ENCODE assay signal across 25 mouse cellular contexts in the genomic region with DNA sequence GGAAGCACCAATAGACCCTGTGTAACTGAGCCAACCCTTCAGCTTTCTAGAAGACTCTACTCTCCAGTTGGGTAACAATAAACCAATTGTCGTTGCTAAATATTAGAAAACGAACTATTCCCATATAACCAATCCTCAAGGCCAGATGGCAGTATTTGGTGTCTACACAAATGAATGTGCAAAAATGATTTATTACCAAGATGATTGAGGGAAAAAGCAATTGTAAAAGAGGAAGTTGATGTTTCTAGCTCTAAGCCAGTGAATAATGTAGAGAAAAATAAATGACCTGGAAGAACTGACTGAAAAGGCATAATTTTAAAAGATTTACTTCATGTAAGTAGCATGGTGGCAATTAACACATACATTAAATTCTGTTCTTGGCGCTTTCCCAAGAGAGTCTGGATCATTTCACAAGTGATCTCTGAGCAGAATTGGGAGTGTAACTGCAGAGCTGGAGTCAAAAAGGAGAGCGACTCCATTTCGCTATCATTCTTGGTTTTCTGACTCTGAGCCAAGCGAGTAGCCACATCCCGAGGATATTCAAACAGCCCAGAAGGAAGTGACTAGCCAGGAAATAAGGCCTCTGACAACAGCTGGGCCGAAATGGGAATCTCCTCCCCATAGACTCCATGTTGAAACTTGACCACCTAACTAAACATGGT. TPM values are rescaled to one million over a fixed set of nuclear protein-coding genes. Genes with fewer than 3 reads are reported as not detected.
DNase-seq lines count a peak whose midpoint lies in the region; ATAC-seq and TF ChIP-seq lines count a peak whose summit lies in the region.
"Had no signal": no experiment of that assay in that cellular context is flagged by ENCODE, and none has a peak within 500 bp of the region (broad histone marks: within the 10 kb centered on the region; RNA-seq: fewer than 3 reads in every experiment).

No protein-coding gene starts in this region.

- DNase-seq in forebrain, embryonic 14.5 days (ENCODE audit: low spot score), result peak; percentile 20
- DNase-seq in lung, embryonic 14.5 days, result peak; percentile 51
- no peak for DNase-seq in lung, postnatal 10 days
- peak; percentile 23 for DNase-seq in brain, embryonic 14.5 days (ENCODE audit: low read depth)
- no peak for DNase-seq in left cerebral cortex, adult 9 months (ENCODE audit: low spot score in 2 of 2)
- DNase-seq in liver, embryonic 11.5 days (ENCODE audit: low spot score), result no peak
- DNase-seq: adrenal gland, adult 2 months; adrenal gland, postnatal 36 days; B cell, adult 2 months; cerebellum, adult 11 months; cerebellum, adult 8-10 months; cerebellum, postnatal 36 days; gastrocnemius, postnatal 36 days; heart, adult 11 months; heart, postnatal 36 days; kidney, adult 8-10 months had no signal

- H3K9ac ChIP-seq in forebrain, embryonic 14.5 days (ENCODE audit: low read length), result no peak overlapping the region
- H3K9ac ChIP-seq in forebrain, embryonic 12.5 days, result no peak overlapping the region
- no peak overlapping the region for H3K9ac ChIP-seq in lung, embryonic 14.5 days
- no peak overlapping the region for H3K9ac ChIP-seq in liver, embryonic 11.5 days (ENCODE audit: low read depth, low read length)
- H3K9ac ChIP-seq: embryonic facial prominence, embryonic 13.5 days; forebrain, embryonic 15.5 days; heart, embryonic 13.5 days; hindbrain, embryonic 12.5 days had no signal

- H3K27me3 ChIP-seq in forebrain, embryonic 14.5 days (replicated peaks; ENCODE audit: control insufficient read depth, insufficient read depth, low read length), result peaks cover 3% of the 10 kb centered on the region; the same call in 1 of the 2 replicates
- H3K27me3 ChIP-seq in forebrain, embryonic 12.5 days, result peaks cover 41% of the 10 kb centered on the region
- peaks cover 13% of the 10 kb centered on the region; the same call in 1 of the 2 replicates for H3K27me3 ChIP-seq in lung, embryonic 14.5 days (ENCODE audit: insufficient read depth, low read length)
- H3K27me3 ChIP-seq in liver, embryonic 11.5 days (replicated peaks; ENCODE audit: control insufficient read depth, insufficient read depth, low read length), result no peaks in the 10 kb centered on the region
- H3K27me3 ChIP-seq: forebrain, embryonic 15.5 days; heart, embryonic 13.5 days had no signal

- H3K9me3 ChIP-seq in forebrain, embryonic 14.5 days (replicated peaks; ENCODE audit: control insufficient read depth, low read length), result no peaks in the 10 kb centered on the region
- no peaks in the 10 kb centered on the region for H3K9me3 ChIP-seq in forebrain, embryonic 12.5 days
- H3K9me3 ChIP-seq in lung, embryonic 14.5 days (ENCODE audit: low read depth, low read length), result no peaks in the 10 kb centered on the region
- no peaks in the 10 kb centered on the region for H3K9me3 ChIP-seq in liver, embryonic 11.5 days (ENCODE audit: control insufficient read depth, low read length)
- H3K9me3 ChIP-seq: embryonic facial prominence, embryonic 13.5 days; forebrain, embryonic 15.5 days; heart, embryonic 13.5 days; hindbrain, embryonic 12.5 days had no signal

- H3K4me2 ChIP-seq in forebrain, embryonic 14.5 days (ENCODE audit: low read length), result no peak overlapping the region
- no peak overlapping the region for H3K4me2 ChIP-seq in forebrain, embryonic 12.5 days
- no peak overlapping the region for H3K4me2 ChIP-seq in lung, embryonic 14.5 days
- no peak overlapping the region for H3K4me2 ChIP-seq in liver, embryonic 11.5 days
- H3K4me2 ChIP-seq: embryonic facial prominence, embryonic 13.5 days; forebrain, embryonic 15.5 days; heart, embryonic 13.5 days; hindbrain, embryonic 12.5 days had no signal

- 82% methylated on average over 8 of the region's 8 CpGs for WGBS in forebrain, embryonic 14.5 days
- WGBS in forebrain, embryonic 12.5 days, result 93% methylated on average over 8 of the region's 8 CpGs
- WGBS in lung, embryonic 14.5 days, result 56% methylated on average over 8 of the region's 8 CpGs
- WGBS in liver, embryonic 11.5 days, result 65% methylated on average over 8 of the region's 8 CpGs

- TF ChIP-seq POLR2A in brain, embryonic 14.5 days (IDR thresholded peaks at IDR 0.05; ENCODE audit: borderline replicate concordance, extremely low read depth, insufficient read depth, insufficient read length, poor library complexity, severe bottlenecking), result no peak

- no peak overlapping the region for H3K27ac ChIP-seq in forebrain, embryonic 14.5 days (ENCODE audit: low read depth, low read length)
- H3K27ac ChIP-seq in forebrain, embryonic 12.5 days, result no peak overlapping the region
- H3K27ac ChIP-seq in lung, embryonic 14.5 days (ENCODE audit: low read depth), result no peak overlapping the region
- H3K27ac ChIP-seq in liver, embryonic 11.5 days (ENCODE audit: low read depth, low read length), result no peak overlapping the region
- H3K27ac ChIP-seq: embryonic facial prominence, embryonic 13.5 days; forebrain, embryonic 15.5 days; heart, embryonic 13.5 days; hindbrain, embryonic 12.5 days; hindbrain, postnatal 0 days had no signal

- no peaks in the 10 kb centered on the region; the same call in 1 of the 2 replicates for H3K4me1 ChIP-seq in forebrain, embryonic 14.5 days (ENCODE audit: control insufficient read depth, insufficient read depth, low read length)
- H3K4me1 ChIP-seq in forebrain, embryonic 12.5 days, result peaks cover 26% of the 10 kb centered on the region
- no peaks in the 10 kb centered on the region for H3K4me1 ChIP-seq in lung, embryonic 14.5 days (ENCODE audit: insufficient read depth)
- no peaks in the 10 kb centered on the region; the same call in 1 of the 2 replicates for H3K4me1 ChIP-seq in liver, embryonic 11.5 days (replicated peaks; ENCODE audit: control insufficient read depth, insufficient read depth, low read length)

- H3K36me3 ChIP-seq in forebrain, embryonic 14.5 days (ENCODE audit: control insufficient read depth, insufficient read depth, low read length), result no peaks in the 10 kb centered on the region
- no peaks in the 10 kb centered on the region for H3K36me3 ChIP-seq in forebrain, embryonic 12.5 days (replicated peaks)
- H3K36me3 ChIP-seq in lung, embryonic 14.5 days (ENCODE audit: insufficient read depth), result no peaks in the 10 kb centered on the region
- H3K36me3 ChIP-seq in liver, embryonic 11.5 days (ENCODE audit: control insufficient read depth, insufficient read depth, low read length), result no peaks in the 10 kb centered on the region
- H3K36me3 ChIP-seq: embryonic facial prominence, embryonic 13.5 days; forebrain, embryonic 15.5 days; G1E; heart, embryonic 13.5 days; hindbrain, embryonic 12.5 days had no signal

- ATAC-seq in forebrain, embryonic 14.5 days, result no peak
- ATAC-seq in forebrain, embryonic 12.5 days (ENCODE audit: low FRiP score), result no peak
- ATAC-seq in lung, embryonic 14.5 days (ENCODE audit: insufficient read depth), result no peak
- no peak for ATAC-seq in liver, embryonic 11.5 days (replicated peaks; ENCODE audit: low FRiP score)
- ATAC-seq: CD4-positive, CD25-positive, alpha-beta regulatory T cell, adult 4 months; forebrain, embryonic 15.5 days; hindbrain, postnatal 0 days; intestine, embryonic 16.5 days had no signal

- no peak overlapping the region for H3K4me3 ChIP-seq in forebrain, embryonic 14.5 days (ENCODE audit: low read depth, low read length)
- H3K4me3 ChIP-seq in forebrain, embryonic 12.5 days (replicated peaks), result no peak overlapping the region
- no peak overlapping the region for H3K4me3 ChIP-seq in lung, embryonic 14.5 days (ENCODE audit: low read depth, low read length)
- H3K4me3 ChIP-seq in liver, embryonic 11.5 days (ENCODE audit: low read depth, low read length), result no peak overlapping the region
- H3K4me3 ChIP-seq: embryonic facial prominence, embryonic 13.5 days; forebrain, embryonic 15.5 days; heart, embryonic 13.5 days; hindbrain, embryonic 12.5 days had no signal

- no peak for TF ChIP-seq CTCF in lung, embryonic 14.5 days (IDR thresholded peaks at IDR 0.05; ENCODE audit: low read depth)
- TF ChIP-seq CTCF in brain, embryonic 14.5 days (IDR thresholded peaks at IDR 0.05; ENCODE audit: borderline replicate concordance, extremely low read depth, insufficient read depth, insufficient read length), result no peak

RNA-seq across cellular contexts. Expression of a gene that starts 3.7 kb away (rescaled TPM):
- polyA plus RNA-seq in forebrain, embryonic 14.5 days (2014; fragmentation: Nextera tagmentation; extraction: Ambion mirVana), result 1.1 and 1.7 TPM in 2 replicates
- 0.46 and 0.81 TPM in 2 replicates for polyA plus RNA-seq in forebrain, embryonic 12.5 days (2016; fragmentation: Nextera tagmentation; extraction: Ambion mirVana)
- polyA plus RNA-seq in lung, embryonic 14.5 days (2014; fragmentation: Nextera tagmentation; extraction: Ambion mirVana), result 0.18 and 0.34 TPM in 2 replicates
- polyA plus RNA-seq in brain, embryonic 14.5 days (2012; rRNA removed), result 1.1 and 2.8 TPM in 2 replicates
- 0.18 and 0.19 TPM in 2 replicates for polyA plus RNA-seq in liver, embryonic 11.5 days (2014; fragmentation: Nextera tagmentation; extraction: Ambion mirVana)
- polyA plus RNA-seq: CD4-positive, CD25-positive, alpha-beta regulatory T cell, adult 4 months; G1E had no signal

Comparison
In these comparisons a context has a peak if more than half of its experiments do, and no peak if none do; other contexts are left out.
1. DNase-seq: peak in forebrain, embryonic 14.5 days (single experiment), lung, embryonic 14.5 days (single experiment) and brain, embryonic 14.5 days (single experiment); none in lung, postnatal 10 days (single experiment), left cerebral cortex, adult 9 months (0 of 2) and liver, embryonic 11.5 days (single experiment).